Mouse (Mus musculus): ENCODE results near the gene Spata2.

DNA sequence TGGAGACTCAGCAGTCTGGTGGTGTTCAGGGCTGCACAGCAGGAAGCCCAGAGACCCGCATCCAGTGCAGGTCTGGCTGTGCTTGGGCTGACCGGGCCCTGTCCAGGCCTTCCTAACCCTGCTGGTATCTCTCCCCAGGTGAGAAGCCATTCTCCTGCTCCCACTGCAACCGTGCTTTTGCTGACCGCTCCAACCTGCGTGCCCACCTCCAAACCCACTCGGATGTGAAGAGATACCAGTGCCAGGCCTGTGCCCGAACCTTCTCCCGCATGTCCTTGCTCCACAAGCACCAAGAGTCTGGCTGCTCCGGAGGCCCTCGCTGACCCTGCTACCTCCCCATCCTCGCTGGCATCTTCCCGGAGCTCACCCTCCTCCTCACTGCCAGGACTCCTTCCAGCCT lies 49.1 kb upstream of the Spata2 start:
- TF ChIP-seq POLR2A (IDR thresholded peaks at IDR 0.05; ENCODE audit: insufficient read length, low read depth) (no peak), MAX (IDR thresholded peaks at IDR 0.05; ENCODE audit: low read depth) (no peak), POLR2AphosphoS2 (IDR thresholded peaks at IDR 0.05; ENCODE audit: insufficient read length, low read depth) (no peak), E2F4 (IDR thresholded peaks at IDR 0.05; ENCODE audit: insufficient read depth) (no peak), TCF12 (IDR thresholded peaks at IDR 0.05; ENCODE audit: insufficient read depth, poor library complexity, severe bottlenecking) (no peak)
